Mouse (Mus musculus) forebrain, embryonic 15.5 days (tissue): Measurements from ENCODE around the gene Pex7. TPM values are rescaled to one million over a fixed set of nuclear protein-coding genes. Genes with fewer than 3 reads are reported as not detected.

Source experiments
- ATAC-seq: fragments of 200-750 bp; cut with Nextera tagmentation; replicated peaks from 2 replicates; pipeline ENCODE4 v1.8.0; 2017; ENCODE audit warnings: mild to moderate bottlenecking, moderate TSS enrichment, moderate library complexity
- H3K27ac ChIP-seq: fragments of 300-500 bp; sonication (generic); replicated peaks from 2 replicates; pipeline ENCODE4 v1.5.1; 2015; ENCODE audit warnings: mild to moderate bottlenecking, inconsistent platforms
- H3K27me3 ChIP-seq: fragments of 300-500 bp; sonication (generic); 2 replicates; pipeline ENCODE4 v1.6.1; 2015; ENCODE audit warnings: inconsistent platforms
- H3K36me3 ChIP-seq: fragments of 300-500 bp; sonication (generic); 2 replicates; pipeline ENCODE4 v1.6.1; 2015; ENCODE audit warnings: mild to moderate bottlenecking, inconsistent platforms
- H3K4me1 ChIP-seq: fragments of 300-500 bp; sonication (generic); 2 replicates; pipeline ENCODE4 v1.6.1; 2015; ENCODE audit warnings: inconsistent platforms
- H3K4me2 ChIP-seq: fragments of 300-500 bp; sonication (generic); replicated peaks from 2 replicates; pipeline ENCODE4 v1.6.1; 2015; ENCODE audit warnings: mild to moderate bottlenecking, inconsistent platforms
- H3K4me3 ChIP-seq: fragments of 300-500 bp; sonication (generic); 2 replicates; pipeline ENCODE4 v1.5.1; 2015; ENCODE audit warnings: mild to moderate bottlenecking, inconsistent platforms
- H3K9ac ChIP-seq: fragments of 300-500 bp; sonication (generic); replicated peaks from 2 replicates; pipeline ENCODE4 v1.6.1; 2015; ENCODE audit warnings: mild to moderate bottlenecking, inconsistent platforms
- H3K9me3 ChIP-seq: fragments of 300-500 bp; sonication (generic); 2 replicates; pipeline ENCODE4 v1.6.1; 2016; ENCODE audit warnings: inconsistent platforms
- WGBS: fragments of 180-500 bp; shearing (Covaris S2); methylation state at CpG from one replicate; pipeline ENCODE4 v1.1.7; 2015; ENCODE audit warnings: mixed read lengths; 5-methylcytosine and 5-hydroxymethylcytosine counted together
- polyA plus RNA-seq: library from polyadenylated mRNA; unstranded; fragments of >200 nt; fragmentation: Nextera tagmentation; extraction: Ambion mirVana; gene quantifications from 2 replicates; pipeline ENCODE4 v1.2.1, GENCODE M21; 2015

Pex7 gene
- polyA plus RNA-seq, 1 experiment from 2014 or later, result 27.7 TPM

- WGBS, result 29% methylated on average over 16 of the region's 16 CpGs
- peak; percentile 78 for ATAC-seq
- no peak overlapping the region for H3K27ac ChIP-seq
These were observed 88.7 kb downstream of the Pex7 start for GRCm38 (mm10) chr10:19818723-19819355.

GRCm38 (mm10) chr10:19815371-19815770, 92.1 kb downstream of the Pex7 start:
- 0 out of 2 replicates have a peak, but pooled peaks cover 7% of the 10 kb centered on the region for H3K4me1 ChIP-seq
- no peak for ATAC-seq
- no peaks in the 10 kb centered on the region for H3K9me3 ChIP-seq
- H3K4me2 ChIP-seq, result no peak overlapping the region
- 62% methylated on average over 8 of the region's 8 CpGs for WGBS
- no peaks in the 10 kb centered on the region for H3K36me3 ChIP-seq
- H3K4me3 ChIP-seq, result no peak overlapping the region
- H3K27ac ChIP-seq, result no peak overlapping the region
- H3K27me3 ChIP-seq, result no peaks in the 10 kb centered on the region
- no peak overlapping the region for H3K9ac ChIP-seq

More at GRCm38 (mm10) chr10:19818723-19819355, 88.7 kb downstream of the Pex7 start:
- 0 out of 2 replicates have a peak, but pooled peaks cover 7% of the 10 kb centered on the region for H3K4me1 ChIP-seq
- no peak overlapping the region for H3K4me3 ChIP-seq
- H3K4me2 ChIP-seq, result no peak overlapping the region
- H3K9ac ChIP-seq, result no peak overlapping the region
- no peaks in the 10 kb centered on the region for H3K36me3 ChIP-seq
- H3K27me3 ChIP-seq, result no peaks in the 10 kb centered on the region
- no peaks in the 10 kb centered on the region for H3K9me3 ChIP-seq

GRCm38 (mm10) chr10:19811436-19812172, 95.9 kb downstream of the Pex7 start:
- Histone ChIP-seq H3K27ac (no peak overlapping the region), H3K4me3 (no peak overlapping the region), H3K36me3 (no peaks in the 10 kb centered on the region), H3K27me3 (no peaks in the 10 kb centered on the region), H3K4me2 (no peak overlapping the region), H3K9me3 (no peaks in the 10 kb centered on the region), H3K9ac (no peak overlapping the region), H3K4me1 (no peaks in the 10 kb centered on the region)
- 0 out of 2 replicates have a peak, but pooled peaks have one; percentile 26 for ATAC-seq
- 48% methylated on average over 9 of the region's 9 CpGs for WGBS

DNA sequence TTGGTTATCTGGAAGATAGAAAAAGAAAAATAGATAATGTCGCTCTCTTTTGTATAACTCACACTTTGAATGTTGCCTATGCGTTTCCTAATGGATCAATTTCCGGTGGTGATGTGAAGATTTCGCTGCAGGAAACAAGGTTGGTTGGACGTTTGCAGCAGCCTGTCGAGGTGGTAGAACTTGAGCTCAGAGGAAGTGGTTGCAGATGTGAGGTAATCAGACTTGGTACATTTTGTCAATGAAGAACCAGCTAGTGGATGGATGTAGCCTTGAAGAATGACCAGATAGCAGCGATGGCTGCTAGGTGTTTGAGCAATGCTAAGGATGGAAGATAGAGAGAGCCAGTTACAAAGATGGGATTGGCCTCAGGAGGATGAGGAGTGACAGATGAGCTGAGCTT, 102.7 kb downstream of the Pex7 start:
- Histone ChIP-seq H3K9ac (no peak overlapping the region), H3K36me3 (no peaks in the 10 kb centered on the region), H3K4me3 (no peak overlapping the region), H3K4me1 (no peaks in the 10 kb centered on the region), H3K9me3 (no peaks in the 10 kb centered on the region), H3K27ac (no peak overlapping the region), H3K27me3 (no peaks in the 10 kb centered on the region), H3K4me2 (no peak overlapping the region)
- 92% methylated on average over 7 of the region's 7 CpGs for WGBS
- no peak for ATAC-seq

Other genes with a start within 250 kb of the Pex7 start
- gene Il20ra, start 195.1 kb downstream of the Pex7 start, polyA plus RNA-seq, result 0.11 and 0.15 TPM in 2 replicates
- gene Slc35d3, start 56.2 kb downstream of the Pex7 start, polyA plus RNA-seq, result 1.2 and 1.3 TPM in 2 replicates
- 0.75 and 0.88 TPM in 2 replicates for gene Map3k5, start 26.8 kb upstream of the Pex7 start, polyA plus RNA-seq
- gene Map7, start 240.8 kb upstream of the Pex7 start, polyA plus RNA-seq, result 4.7 and 6.2 TPM in 2 replicates